Mouse (Mus musculus): Measurements from ENCODE around the gene Cmss1. TPM values are rescaled to one million over a fixed set of nuclear protein-coding genes. Genes with fewer than 3 reads are reported as not detected.
A peak's percentile ranks its signal among the peaks of the same experiment; 100 is the strongest.

The Cmss1 gene
- 10 to 100 TPM; 82.9 to 84.0 TPM for total RNA-seq (2021)

DNA sequence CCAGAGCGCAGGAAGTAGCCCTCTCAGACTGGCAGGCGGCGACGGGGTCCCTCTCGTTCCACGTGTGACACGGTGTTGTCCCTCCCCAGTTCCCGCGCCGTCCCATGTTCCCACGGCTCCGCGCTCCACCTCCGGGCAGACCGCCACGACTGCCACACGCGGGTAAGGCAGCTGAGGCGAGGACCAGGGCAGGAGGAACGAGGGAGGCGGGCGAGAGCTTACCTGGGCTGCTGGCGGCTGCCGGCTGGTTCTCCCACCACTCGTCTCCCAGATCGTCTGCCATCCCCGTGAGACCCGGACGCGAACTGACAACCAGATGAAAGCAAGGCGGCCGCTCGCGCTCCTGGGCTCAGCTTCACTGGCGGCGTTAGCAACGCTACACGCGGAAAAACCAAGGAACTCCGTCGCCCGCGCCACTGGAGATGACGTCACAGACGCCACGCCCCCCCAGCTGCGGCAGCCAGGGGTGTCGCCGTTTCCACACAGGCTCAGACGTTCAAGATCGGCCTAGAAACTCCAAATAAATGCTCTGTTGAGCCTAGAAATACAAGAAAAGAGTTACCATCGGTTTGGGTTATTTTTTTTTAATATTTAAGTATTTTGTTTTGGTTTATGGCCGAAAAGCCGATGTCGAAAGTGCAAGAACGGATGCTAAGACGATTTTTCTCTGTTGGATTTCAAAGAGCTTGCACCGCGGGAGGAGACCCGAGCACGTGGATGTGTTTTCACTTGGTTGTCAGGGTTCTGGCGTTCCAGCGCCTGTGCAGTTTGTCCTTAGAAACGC is at the start of gene Cmss1:
Cmss1 (minus strand) TSS at position 421 of the 784 bp plus-strand sequence.
- peak; percentile 51 for DNase-seq (ENCODE audit: low spot score)
- intact Hi-C loops (cut with DNase I) = no loop called here

DNA sequence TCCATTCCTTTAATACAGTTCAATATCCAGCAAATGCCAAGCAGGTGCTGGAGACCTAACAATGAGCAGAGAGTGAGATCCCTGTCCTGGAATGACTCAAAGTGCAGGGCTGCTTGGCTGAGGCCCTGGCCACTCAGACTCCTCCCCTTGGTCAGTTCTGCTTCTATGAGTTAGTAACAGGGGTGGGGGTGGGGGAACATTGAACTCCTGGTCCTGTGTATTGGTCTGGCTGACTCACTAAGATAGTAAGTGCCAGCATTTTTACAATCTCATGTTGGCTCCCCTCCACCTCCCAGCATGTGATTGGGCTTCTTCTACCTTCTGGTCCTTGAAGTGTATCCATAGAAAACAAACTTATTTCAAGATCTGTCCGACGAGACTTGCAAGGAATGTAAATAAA is 43.2 kb upstream of the Cmss1 start:
- DNase-seq (ENCODE audit: low spot score) = no peak
- intact Hi-C loops (cut with DNase I) = no loop called here

DNA sequence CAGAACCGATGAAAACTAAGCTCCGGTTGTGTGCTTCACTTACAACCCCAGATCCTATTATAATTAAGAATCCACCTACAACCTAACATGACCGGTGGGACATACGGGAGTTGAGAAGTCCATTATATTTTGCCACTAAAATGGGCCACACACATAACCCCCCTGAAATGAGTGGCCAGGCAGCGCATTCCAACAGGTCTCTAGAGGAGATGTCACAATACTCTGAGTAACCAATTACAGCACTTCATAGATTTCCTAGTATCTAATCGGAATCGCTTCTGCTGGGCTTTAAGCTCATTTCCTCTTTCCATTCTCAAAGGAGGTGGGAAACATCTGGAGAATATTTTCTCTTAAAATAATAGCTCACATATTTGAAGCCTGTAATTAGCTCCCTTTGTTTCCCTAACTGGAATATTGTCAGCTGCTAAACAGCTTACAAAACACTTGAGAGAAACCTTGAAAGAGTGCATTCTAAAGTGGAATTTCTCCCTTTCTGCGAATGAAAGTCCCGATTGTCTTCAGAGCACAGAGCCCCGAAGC is 34.8 kb upstream of the Cmss1 start:
- intact Hi-C loops (cut with DNase I) = loop anchor here (5.0 kb wide), 1 partner anchor 211 kb away; no protein-coding TSS in a partner anchor
- DNase-seq (ENCODE audit: low spot score) = no peak

DNA sequence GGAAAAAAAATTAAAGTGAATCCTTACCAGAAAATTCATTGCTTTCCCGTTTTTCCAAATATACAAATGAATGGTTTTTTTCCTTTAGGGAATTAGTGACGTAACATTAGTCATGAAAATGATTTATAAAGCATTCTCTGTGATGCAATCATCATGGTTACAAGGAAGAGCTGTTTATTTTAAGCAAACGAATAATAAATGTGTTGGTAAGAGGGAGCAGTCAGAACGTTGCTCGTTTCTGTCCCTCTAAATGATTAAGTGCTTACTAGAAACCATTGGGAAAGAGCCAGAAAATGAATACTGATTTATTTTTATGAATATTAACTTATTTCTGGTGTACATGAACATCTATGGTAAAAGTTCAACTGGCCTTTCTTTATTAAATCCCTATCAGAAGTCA is 28.1 kb upstream of the Cmss1 start:
- intact Hi-C loops (cut with DNase I) = loop anchor here (1.0 to 2.0 kb wide), 2 partner anchors 34 to 647 kb away; no protein-coding TSS in a partner anchor
- DNase-seq (ENCODE audit: low spot score) = no peak

DNA sequence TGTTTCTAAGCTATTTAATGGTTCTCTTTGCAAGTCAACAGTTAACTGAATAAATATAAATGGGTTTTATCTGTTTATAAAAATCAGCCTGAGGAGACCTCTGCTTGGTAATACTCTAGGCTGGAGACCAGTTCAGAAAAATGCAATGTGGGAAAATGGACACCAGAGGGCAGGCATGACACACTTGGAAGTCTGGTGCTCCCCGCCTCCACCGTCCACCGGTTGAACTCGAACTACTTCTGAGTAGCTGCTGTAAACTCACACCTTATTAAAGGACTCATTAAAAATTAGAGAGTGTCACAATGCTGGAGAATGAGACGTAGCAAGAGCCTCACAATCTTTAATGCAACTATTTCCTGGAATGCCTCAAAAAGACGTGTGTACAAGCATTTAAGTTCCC is 27.5 kb upstream of the Cmss1 start:
- intact Hi-C loops (cut with DNase I) = loop anchor here (1.0 to 2.0 kb wide), 2 partner anchors 35 to 647 kb away; no protein-coding TSS in a partner anchor
- DNase-seq (ENCODE audit: low spot score) = peak; percentile 20

DNA sequence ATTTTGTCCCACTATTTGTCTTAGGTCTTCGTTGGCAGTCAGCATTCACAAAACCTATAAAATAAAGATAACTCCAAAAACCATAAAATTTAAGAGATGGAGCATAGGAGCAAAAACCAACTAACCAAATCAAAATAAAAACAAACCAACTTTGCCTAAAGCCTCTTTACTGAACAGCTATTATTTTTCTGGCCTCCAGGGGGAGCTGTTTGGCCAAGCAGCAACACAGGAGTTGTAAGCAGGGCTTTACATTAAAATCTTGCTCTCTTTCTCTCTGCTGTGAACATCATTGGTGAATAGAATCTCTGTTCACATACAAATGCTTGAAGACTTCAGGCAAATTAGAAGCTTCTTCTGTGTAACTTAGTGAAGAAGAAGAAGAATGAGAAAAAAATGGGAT is 5.1 kb upstream of the Cmss1 start:
- intact Hi-C loops (cut with DNase I) = no loop called here
- DNase-seq (ENCODE audit: low spot score) = no peak

DNA sequence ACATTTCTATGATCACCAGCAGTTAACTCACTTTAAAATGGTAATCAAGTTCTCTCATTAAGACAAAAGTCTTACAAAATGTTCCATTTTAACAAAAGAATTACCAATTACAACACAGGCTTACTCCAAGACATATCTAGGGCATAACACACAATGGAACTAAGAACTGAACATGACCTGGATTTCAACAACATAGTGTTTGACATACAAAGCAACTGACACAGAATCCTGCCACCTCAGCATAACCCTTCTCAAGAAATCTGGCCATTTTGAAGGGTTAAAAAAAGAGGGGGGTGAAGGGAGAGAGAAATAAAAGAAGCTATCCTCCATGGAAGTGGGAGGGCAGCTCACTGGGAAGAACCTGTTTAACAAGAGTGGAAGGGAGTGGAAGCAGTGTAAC is 5.6 kb downstream of the Cmss1 start:
- no peak for DNase-seq (ENCODE audit: low spot score)
- intact Hi-C loops (cut with DNase I) = no loop called here

DNA sequence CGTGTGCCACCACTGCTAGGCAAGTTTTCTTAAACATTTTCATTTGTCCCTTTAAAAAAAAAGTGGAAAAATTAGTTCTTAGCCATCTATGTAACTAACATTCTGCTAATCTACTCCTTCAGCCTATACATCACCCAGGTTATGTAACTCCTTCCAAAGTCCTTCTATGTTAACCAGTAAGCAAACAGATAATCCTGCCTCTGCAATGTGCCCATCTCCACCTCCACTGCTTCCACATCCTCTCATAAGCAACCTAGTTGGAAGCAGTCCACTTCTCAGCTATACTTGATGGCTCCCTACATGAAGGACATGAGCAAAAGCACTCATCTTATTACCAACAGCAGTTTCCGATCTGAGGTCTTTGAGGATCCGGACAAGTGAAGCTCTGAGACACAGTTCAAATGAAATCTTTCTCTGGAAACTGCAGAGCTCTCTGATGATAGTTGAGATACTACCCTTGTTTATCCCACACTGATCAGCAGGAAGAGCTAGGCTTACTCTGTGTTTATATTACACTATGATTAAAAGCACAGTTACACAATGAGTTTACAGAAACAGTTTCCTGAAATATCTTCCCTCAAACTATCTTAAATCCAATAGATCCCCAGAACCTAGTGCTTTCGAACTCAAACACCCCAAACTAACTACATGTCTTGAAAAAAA is 9.2 kb downstream of the Cmss1 start:
- intact Hi-C loops (cut with DNase I) = no loop called here

DNA sequence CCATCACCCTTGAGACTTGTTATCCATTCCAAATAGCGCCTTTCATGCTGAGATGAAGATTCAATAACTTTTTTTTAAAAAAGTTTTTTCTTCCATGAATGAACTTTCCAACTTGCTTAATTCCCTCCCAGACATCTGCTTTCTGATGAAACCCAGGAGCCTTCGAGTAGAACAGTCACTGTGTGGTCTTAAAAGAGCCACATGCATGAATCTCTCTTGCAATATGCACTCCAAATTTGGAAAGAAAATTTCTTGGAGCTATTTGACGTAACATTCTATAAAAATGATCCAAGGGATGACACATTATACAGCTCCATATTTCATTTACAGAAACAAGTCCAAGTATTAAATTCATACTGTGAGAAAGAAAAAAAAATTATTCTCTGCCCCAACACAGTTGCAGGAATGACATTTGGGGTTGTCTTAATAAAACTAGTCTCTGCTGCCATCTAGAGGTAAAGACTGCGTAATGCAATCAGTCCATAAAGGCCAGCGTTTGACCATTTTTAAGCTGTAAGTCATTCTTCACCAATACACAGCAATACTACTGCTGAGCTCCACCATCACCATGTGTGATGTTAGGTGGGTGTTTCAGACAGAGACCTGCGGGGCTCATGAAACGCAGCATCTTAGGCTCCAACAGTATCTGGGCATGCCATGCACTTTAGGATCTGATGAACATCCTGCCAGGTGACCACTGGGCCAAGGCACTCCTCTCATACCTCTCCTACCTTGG is 13.1 kb downstream of the Cmss1 start:
- DNase-seq (ENCODE audit: low spot score) = no peak
- intact Hi-C loops (cut with DNase I) = loop anchor here (5.0 kb wide), 1 partner anchor 351 kb away; no protein-coding TSS in a partner anchor

More for the DNA sequence above, 9.2 kb downstream of the Cmss1 start:
- no peak for DNase-seq (ENCODE audit: low spot score)

DNA sequence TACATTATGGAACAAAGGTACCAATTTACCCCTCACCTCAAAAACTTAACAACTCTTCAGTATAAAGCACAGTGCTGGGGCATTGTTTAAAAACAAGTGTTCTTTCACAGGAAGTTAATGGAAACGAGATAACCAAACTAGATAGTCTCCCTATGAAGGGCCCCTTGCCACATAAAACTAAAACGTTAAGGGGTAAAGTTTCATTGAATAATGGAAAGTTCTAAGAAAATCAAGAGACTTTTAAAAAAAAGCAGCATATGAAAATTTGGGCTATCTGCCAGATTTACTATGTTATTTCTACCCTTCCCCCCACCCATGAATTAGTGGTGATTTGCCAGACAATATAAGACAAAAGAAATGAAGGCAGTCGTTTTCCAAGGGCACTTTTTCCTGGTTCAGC is 21.5 kb downstream of the Cmss1 start:
- DNase-seq (ENCODE audit: low spot score) = no peak
- intact Hi-C loops (cut with DNase I) = no loop called here

DNA sequence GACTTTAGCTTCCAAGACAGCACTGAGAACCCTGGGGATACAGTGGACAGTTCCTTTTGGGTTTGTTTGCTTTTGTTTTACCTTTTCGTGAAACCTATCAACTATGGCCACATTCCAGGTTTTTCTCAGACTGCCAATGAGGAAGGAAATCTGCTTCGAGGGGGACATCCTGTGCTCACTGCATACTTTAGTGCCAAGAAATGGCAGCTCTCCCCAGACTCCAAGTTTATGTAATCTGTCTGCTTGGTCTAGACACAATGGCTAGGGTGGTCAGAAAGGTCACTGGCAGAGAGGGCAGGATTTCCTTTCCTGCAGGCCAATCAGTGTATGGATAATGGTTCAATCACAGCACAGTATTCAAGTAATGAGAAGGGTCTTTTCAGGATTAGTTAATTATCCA is 24.7 kb downstream of the Cmss1 start:
- DNase-seq (ENCODE audit: low spot score) = peak; percentile 21
- intact Hi-C loops (cut with DNase I) = loop anchor here (5.0 kb wide), 2 partner anchors 95 to 165 kb away; no protein-coding TSS in a partner anchor

DNA sequence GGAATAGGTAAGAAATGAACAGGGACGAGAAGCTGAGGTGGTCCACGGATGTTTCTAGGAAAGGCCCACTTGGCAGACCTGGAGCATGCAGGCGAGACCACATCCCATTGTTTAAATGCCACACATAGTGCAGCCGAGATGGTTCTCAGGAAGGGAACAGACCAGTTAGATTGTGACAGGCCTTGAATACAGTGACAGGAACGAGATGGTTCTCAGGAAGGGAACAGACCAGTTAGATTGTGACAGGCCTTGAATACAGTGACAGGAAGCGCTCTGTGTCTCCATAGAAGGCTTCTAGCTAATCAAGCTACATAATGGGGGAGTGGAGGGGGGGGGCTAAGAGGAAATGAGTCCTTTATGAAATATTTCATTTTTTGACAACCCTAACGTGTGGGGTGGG is 26.6 kb downstream of the Cmss1 start:
- intact Hi-C loops (cut with DNase I) = loop anchor here (5.0 kb wide), 2 partner anchors 93 to 163 kb away; no protein-coding TSS in a partner anchor

DNA sequence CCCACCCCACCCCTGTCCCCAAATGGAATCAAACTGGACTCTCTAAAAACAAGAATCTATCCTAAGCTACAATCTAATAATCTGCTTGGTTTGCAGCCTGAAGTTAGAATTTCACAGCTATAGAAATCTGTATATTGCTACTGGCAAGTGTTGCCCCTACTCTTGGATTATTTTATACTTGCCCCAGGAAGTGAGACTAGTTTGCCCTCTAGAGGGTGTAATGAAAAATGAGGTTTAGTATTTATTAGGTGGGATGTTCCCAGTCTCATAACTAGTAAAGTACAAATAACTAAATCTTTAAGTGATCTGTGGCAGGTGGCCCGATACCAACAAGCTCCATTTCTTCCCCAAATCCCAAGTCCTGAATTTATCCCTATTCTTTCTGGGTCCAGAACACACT is 29.1 kb downstream of the Cmss1 start:
- intact Hi-C loops (cut with DNase I) = loop anchor here (5.0 kb wide), 1 partner anchor 180 kb away; no protein-coding TSS in a partner anchor
- DNase-seq (ENCODE audit: low spot score) = no peak

More for the DNA sequence above, 26.6 kb downstream of the Cmss1 start:
- DNase-seq (ENCODE audit: low spot score) = no peak

DNA sequence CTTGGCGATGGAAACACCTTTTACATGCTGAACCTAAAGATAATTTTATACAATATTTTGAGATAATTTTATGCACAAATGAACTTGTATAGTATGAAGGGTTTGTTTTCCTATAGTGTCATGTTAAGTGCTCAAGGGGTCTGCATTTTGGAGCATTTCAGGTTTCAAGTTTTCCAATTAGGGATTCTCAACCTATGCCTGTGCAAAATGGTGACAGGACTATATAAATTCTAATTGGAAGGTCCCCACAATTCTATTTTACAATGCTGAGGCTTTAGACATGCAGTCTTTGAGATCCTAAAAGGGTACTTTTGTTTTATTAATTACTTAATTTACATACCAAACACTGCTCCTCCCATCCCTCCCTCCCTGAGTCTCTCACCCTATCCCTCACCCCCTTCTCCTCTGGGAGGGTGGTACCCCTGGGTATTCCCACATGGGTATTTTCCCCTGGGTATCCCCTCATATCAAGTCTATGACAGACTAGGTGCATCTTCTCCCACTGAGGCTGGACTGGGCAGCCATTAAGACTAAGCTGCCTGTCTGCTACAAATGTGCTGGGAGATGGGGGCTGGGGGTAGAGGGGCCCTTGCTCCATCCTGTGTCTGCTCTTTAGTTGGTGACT is 30.8 kb downstream of the Cmss1 start:
- DNase-seq (ENCODE audit: low spot score) = no peak
- intact Hi-C loops (cut with DNase I) = loop anchor here (5.0 kb wide), 1 partner anchor 179 kb away; no protein-coding TSS in a partner anchor

DNA sequence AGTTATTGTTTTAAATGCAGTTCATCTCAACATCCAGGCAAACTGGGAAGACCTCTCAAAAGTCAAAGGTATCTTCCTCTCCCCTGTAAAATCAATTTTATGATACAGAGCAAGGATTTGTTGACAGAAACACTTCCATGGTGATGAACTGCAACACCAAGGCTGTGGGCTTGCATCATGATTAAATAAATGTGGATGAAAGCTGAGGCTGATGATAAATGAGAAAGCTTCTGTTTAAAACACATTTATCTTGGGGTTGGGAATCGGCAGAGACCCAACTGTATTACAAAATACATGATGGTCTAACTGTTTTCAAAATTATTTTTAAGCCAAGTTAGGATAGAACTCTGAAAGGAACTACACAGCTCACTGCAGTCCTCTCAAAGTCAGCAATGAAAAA is 32.8 kb downstream of the Cmss1 start:
- intact Hi-C loops (cut with DNase I) = no loop called here
- DNase-seq (ENCODE audit: low spot score) = no peak

DNA sequence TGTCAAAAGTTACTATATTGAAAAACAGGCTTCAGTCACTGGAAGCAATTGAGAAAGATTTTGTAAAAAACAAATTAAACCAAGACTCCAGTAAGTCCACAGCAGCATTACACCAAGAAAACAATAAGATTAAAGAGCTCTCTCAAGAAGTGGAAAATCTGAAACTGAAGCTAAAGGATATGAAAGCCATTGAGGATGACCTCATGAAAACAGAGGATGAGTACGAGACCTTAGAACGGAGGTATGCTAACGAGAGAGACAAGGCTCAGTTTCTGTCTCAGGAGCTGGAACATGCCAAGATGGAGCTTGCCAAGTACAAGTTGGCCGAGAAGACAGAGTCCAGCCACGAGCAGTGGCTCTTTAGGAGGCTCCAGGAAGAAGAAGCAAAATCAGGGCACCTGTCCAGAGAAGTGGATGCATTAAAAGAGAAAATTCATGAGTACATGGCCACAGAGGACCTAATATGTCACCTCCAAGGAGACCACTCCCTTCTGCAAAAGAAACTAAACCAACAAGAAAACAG is 35.8 kb downstream of the Cmss1 start:
- DNase-seq (ENCODE audit: low spot score) = no peak
- intact Hi-C loops (cut with DNase I) = no loop called here

DNA sequence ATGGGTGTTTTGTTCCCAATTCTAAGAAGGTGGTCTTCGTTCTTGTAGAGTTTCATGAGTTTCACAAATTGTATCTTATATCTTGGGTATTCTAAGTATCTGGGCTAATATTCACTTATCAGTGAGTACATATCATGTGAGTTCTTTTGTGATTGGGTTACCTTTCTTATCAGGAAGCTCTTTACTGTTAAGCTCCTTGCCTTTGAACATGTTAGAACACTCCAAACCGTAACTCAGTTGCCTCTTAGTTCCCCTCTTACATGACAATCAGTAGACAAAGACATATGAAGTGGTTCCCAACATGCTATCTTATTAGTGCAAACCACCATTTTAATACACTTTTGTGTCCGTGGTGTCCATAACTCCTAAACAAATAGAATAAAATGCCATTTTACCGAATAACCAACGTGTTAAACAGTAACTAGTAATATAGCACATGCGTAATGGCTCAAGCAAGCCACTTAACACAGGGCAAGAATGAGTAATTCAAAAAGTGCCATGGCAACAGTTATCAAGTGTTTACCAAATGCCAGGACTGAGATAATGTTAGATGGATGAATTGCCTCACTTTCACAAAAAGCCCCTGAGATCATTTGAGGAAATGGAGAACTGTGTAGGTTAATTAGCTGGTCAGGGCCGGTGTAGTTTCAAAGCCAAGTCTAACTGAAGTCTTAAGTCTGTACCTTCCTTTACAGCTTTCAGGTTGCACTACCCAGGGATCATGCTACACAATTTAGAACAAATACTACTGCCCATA is 37.8 kb downstream of the Cmss1 start:
- DNase-seq (ENCODE audit: low spot score) = no peak
- intact Hi-C loops (cut with DNase I) = no loop called here

DNA sequence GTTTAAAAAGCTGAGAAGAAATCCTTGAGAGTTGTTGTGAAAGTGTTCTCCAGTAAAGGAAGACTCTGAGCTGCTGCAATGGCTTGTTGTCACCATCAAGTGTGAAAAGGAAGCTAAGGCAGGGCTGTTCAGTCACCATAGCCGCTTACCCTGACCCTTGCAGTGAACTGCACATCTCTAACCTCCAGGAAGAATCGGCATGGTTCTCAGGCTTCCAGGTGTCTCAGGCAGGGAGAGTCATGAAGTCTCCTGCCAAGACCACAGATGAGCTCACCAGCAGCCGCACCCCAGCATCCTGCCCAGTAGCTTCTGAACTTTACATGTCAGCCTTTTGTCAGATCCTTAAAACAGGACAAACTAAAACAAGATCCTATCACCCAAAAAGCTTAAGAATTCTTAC is 40.4 kb downstream of the Cmss1 start:
- no peak for DNase-seq (ENCODE audit: low spot score)
- intact Hi-C loops (cut with DNase I) = no loop called here

DNA sequence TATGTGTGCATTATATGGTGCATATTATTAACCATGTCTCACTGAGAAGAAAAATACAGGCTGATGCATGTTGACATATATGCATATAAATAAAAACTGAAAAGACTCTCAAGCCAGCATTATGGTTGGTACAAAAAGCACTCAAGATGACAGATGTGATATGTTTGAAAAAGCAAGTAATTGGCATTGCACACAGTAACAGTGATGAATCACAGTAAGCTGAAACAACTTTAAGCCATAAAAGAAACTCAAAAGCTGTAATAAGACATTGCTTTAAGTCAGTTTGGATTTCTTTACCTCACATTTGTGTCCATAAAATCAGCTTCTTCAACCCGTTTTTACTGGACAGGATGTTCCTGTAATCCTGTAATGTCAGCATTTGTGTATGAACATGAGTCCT is 41.9 kb downstream of the Cmss1 start:
- no peak for DNase-seq (ENCODE audit: low spot score)
- intact Hi-C loops (cut with DNase I) = no loop called here
